Mouse (Mus musculus): ENCODE results near the gene Bend7. TPM values are rescaled to one million over a fixed set of nuclear protein-coding genes. Genes with fewer than 3 reads are reported as not detected.

Gene Bend7
- total RNA-seq, 2 experiments from 2014 or later: 2.0 to 2.9 TPM

Other genes starting within 250 kb of the Bend7 start
- 10 to 100 TPM; 30.4 to 31.1 TPM for gene Prpf18, start 65.7 kb upstream of the Bend7 start, total RNA-seq (2021)
- 10 to 100 TPM; 16.5 to 21.1 TPM for gene Sephs1, start 163.7 kb downstream of the Bend7 start, total RNA-seq (2021)
- gene Phyh, start 201.2 kb downstream of the Bend7 start, total RNA-seq (2021): 100 to 1,000 TPM in 1 of 2 experiments, 10 to 100 TPM in 1; 85.1 to 132 TPM